Mouse (Mus musculus): ENCODE measurements around the gene Car4.

The Car4 gene

DNA sequence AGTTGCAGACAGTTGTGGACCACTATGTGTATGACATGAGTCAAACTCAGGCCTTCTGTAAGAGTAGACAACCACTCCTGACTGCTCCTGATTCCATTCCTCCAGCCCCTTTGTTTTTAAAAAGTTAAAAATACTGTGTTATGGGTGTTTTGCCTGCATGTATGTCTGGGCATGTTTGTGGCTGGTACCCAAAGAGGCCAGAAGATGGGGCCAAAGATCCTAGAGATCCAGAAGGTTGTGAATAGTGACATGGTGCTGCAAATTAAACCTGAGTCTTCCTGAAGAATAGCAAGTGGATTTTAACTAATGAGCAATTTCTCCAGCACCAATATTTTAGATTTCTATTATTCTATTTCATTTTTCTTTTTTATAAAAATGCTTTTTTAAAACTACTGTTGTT, 55.5 kb downstream of the Car4 start:
- DNase-seq (ENCODE audit: low spot score): no peak
